Mouse (Mus musculus) liver, embryonic 13.5 days (tissue): ENCODE results near the gene Tldc1. TPM values are rescaled to one million over a fixed set of nuclear protein-coding genes. Genes with fewer than 3 reads are reported as not detected.
A peak's percentile ranks its signal among the peaks of the same experiment; 100 is the strongest.

Experiments used
- ATAC-seq: fragments of 200-750 bp; cut with Nextera tagmentation; 2 replicates; pipeline ENCODE4 v1.8.0; 2017; ENCODE audit warnings: low read depth, mild to moderate bottlenecking, moderate number of reproducible peaks, moderate library complexity
- DNase-seq: peaks from one replicate; pipeline ENCODE4 v3.0.0; 2022
- H3K27ac ChIP-seq: fragments of 300-500 bp; sonication (generic); 2 replicates; pipeline ENCODE4 v1.5.1; 2015; ENCODE audit warnings: moderate library complexity, mild to moderate bottlenecking, inconsistent platforms
- H3K27me3 ChIP-seq: fragments of 300-500 bp; sonication (generic); 2 replicates; pipeline ENCODE4 v1.6.1; 2015; ENCODE audit warnings: mild to moderate bottlenecking, inconsistent platforms
- H3K36me3 ChIP-seq: fragments of 300-500 bp; sonication (generic); 2 replicates; pipeline ENCODE4 v1.6.1; 2015; ENCODE audit warnings: mild to moderate bottlenecking, inconsistent platforms
- H3K4me1 ChIP-seq: fragments of 300-500 bp; sonication (generic); replicated peaks from 2 replicates; pipeline ENCODE4 v1.6.1; 2015; ENCODE audit warnings: inconsistent platforms
- H3K4me2 ChIP-seq: fragments of 300-500 bp; sonication (generic); 2 replicates; pipeline ENCODE4 v1.6.1; 2015; ENCODE audit warnings: inconsistent platforms, mild to moderate bottlenecking, moderate library complexity
- H3K4me3 ChIP-seq: fragments of 300-500 bp; sonication (generic); replicated peaks from 2 replicates; pipeline ENCODE4 v1.5.1; 2015; ENCODE audit warnings: mild to moderate bottlenecking, inconsistent platforms
- H3K9ac ChIP-seq: fragments of 300-500 bp; sonication (generic); 2 replicates; pipeline ENCODE4 v1.6.1; 2015; ENCODE audit warnings: mild to moderate bottlenecking, inconsistent platforms
- H3K9me3 ChIP-seq: fragments of 300-500 bp; sonication (generic); replicated peaks from 2 replicates; pipeline ENCODE4 v1.6.1; 2016; ENCODE audit warnings: inconsistent platforms
- WGBS: fragments of 180-500 bp; shearing (Covaris S2); methylation state at CpG from one replicate; pipeline ENCODE4 v1.1.7; 2015; ENCODE audit not compliant: insufficient replicate concordance; 5-methylcytosine and 5-hydroxymethylcytosine counted together
- polyA plus RNA-seq: library from polyadenylated mRNA; unstranded; fragments of >200 nt; fragmentation: Nextera tagmentation; extraction: Ambion mirVana; gene quantifications from 2 replicates; pipeline ENCODE4 v1.2.1, GENCODE M21; 2015

Gene Tldc1
- polyA plus RNA-seq, 1 experiment from 2014 or later = 4.3 TPM

GRCm38 (mm10) chr8:119737093-119737900, 40.9 kb downstream of the Tldc1 start:
- Histone ChIP-seq H3K9ac (no peak overlapping the region), H3K4me3 (no peak overlapping the region), H3K27ac (0 out of 2 replicates have a peak overlapping the region, but pooled peaks have one; percentile 14), H3K36me3 (no peaks in the 10 kb centered on the region), H3K4me1 (peaks cover 17% of the 10 kb centered on the region), H3K27me3 (no peaks in the 10 kb centered on the region), H3K4me2 (no peak overlapping the region), H3K9me3 (no peaks in the 10 kb centered on the region)
- DNase-seq (no peak), ATAC-seq (peak; percentile 19; the same call in 1 of the 2 replicates)
- WGBS = 45% methylated on average over 11 of the region's 11 CpGs

GRCm38 (mm10) chr8:119736348-119736917, 41.8 kb downstream of the Tldc1 start:
- Histone ChIP-seq H3K9me3 (no peaks in the 10 kb centered on the region), H3K4me1 (peaks cover 17% of the 10 kb centered on the region), H3K36me3 (no peaks in the 10 kb centered on the region), H3K9ac (no peak overlapping the region), H3K27me3 (no peaks in the 10 kb centered on the region), H3K4me3 (no peak overlapping the region), H3K4me2 (no peak overlapping the region), H3K27ac (no peak overlapping the region)
- DNase-seq = no peak
- 67% methylated on average over 10 of the region's 10 CpGs for WGBS
- ATAC-seq = no peak

- no peaks in the 10 kb centered on the region for H3K9me3 ChIP-seq
- H3K4me3 ChIP-seq = no peak overlapping the region
- ATAC-seq (no peak), DNase-seq (no peak)
- H3K9ac ChIP-seq = no peak overlapping the region
- H3K27me3 ChIP-seq = 0 out of 2 replicates have a peak, but pooled peaks cover 3% of the 10 kb centered on the region
- H3K4me1 ChIP-seq = peaks cover 9% of the 10 kb centered on the region
- no peak overlapping the region for H3K27ac ChIP-seq
- 69% methylated on average over 13 of the region's 13 CpGs for WGBS
- H3K36me3 ChIP-seq = no peaks in the 10 kb centered on the region
- H3K4me2 ChIP-seq = no peak overlapping the region
These were observed 46.1 kb downstream of the Tldc1 start for GRCm38 (mm10) chr8:119732072-119732471.

GRCm38 (mm10) chr8:119728351-119728895, 49.8 kb downstream of the Tldc1 start:
- H3K4me1 ChIP-seq = peaks cover 18% of the 10 kb centered on the region
- peaks cover 3% of the 10 kb centered on the region; the same call in 1 of the 2 replicates for H3K27me3 ChIP-seq
- no peak overlapping the region for H3K4me3 ChIP-seq
- no peaks in the 10 kb centered on the region for H3K9me3 ChIP-seq
- H3K9ac ChIP-seq = no peak overlapping the region
- ATAC-seq (no peak), DNase-seq (no peak)
- WGBS = 66% methylated on average over 8 of the region's 8 CpGs
- H3K4me2 ChIP-seq = no peak overlapping the region
- H3K36me3 ChIP-seq = no peaks in the 10 kb centered on the region
- H3K27ac ChIP-seq = no peak overlapping the region

- peak; percentile 78 for ATAC-seq
- 31% methylated on average over 8 of the region's 8 CpGs for whole genome bisulfite sequencing
These were observed 51.1 kb downstream of the Tldc1 start for GRCm38 (mm10) chr8:119727093-119727492.

GRCm38 (mm10) chr8:119724596-119724995, 53.6 kb downstream of the Tldc1 start:
- Histone ChIP-seq H3K4me1 (peaks cover 18% of the 10 kb centered on the region), H3K27me3 (peaks cover 4% of the 10 kb centered on the region), H3K9me3 (no peaks in the 10 kb centered on the region), H3K27ac (no peak overlapping the region), H3K36me3 (no peaks in the 10 kb centered on the region), H3K4me2 (no peak overlapping the region), H3K4me3 (no peak overlapping the region), H3K9ac (no peak overlapping the region)
- 66% methylated on average over 6 of the region's 6 CpGs for WGBS
- DNase-seq (no peak), ATAC-seq (no peak)

More at GRCm38 (mm10) chr8:119727093-119727492, 51.1 kb downstream of the Tldc1 start:
- no peak overlapping the region for H3K27ac ChIP-seq
- H3K4me1 ChIP-seq = peaks cover 18% of the 10 kb centered on the region
- no peak overlapping the region for H3K4me2 ChIP-seq
- H3K9ac ChIP-seq = no peak overlapping the region
- peak; percentile 20 for DNase-seq
- no peak overlapping the region for H3K4me3 ChIP-seq
- H3K27me3 ChIP-seq = peaks cover 6% of the 10 kb centered on the region
- no peaks in the 10 kb centered on the region for H3K36me3 ChIP-seq
- no peaks in the 10 kb centered on the region for H3K9me3 ChIP-seq

GRCm38 (mm10) chr8:119723676-119724075, 54.5 kb downstream of the Tldc1 start:
- WGBS = 49% methylated on average over 4 of the region's 4 CpGs
- H3K27me3 ChIP-seq = peaks cover 4% of the 10 kb centered on the region
- H3K4me1 ChIP-seq = peaks cover 18% of the 10 kb centered on the region
- no peak overlapping the region for H3K27ac ChIP-seq
- ATAC-seq (no peak), DNase-seq (no peak)
- H3K4me3 ChIP-seq = no peak overlapping the region
- no peaks in the 10 kb centered on the region for H3K9me3 ChIP-seq
- H3K4me2 ChIP-seq = no peak overlapping the region
- H3K36me3 ChIP-seq = no peaks in the 10 kb centered on the region
- no peak overlapping the region for H3K9ac ChIP-seq

GRCm38 (mm10) chr8:119722348-119722747, 55.9 kb downstream of the Tldc1 start:
- Histone ChIP-seq H3K9ac (no peak overlapping the region), H3K4me2 (no peak overlapping the region), H3K9me3 (no peaks in the 10 kb centered on the region), H3K4me1 (peaks cover 15% of the 10 kb centered on the region), H3K27ac (no peak overlapping the region), H3K36me3 (no peaks in the 10 kb centered on the region), H3K27me3 (peaks cover 4% of the 10 kb centered on the region), H3K4me3 (no peak overlapping the region)
- WGBS = 33% methylated on average over 6 of the region's 6 CpGs
- DNase-seq (no peak), ATAC-seq (no peak)

- no peaks in the 10 kb centered on the region for H3K36me3 ChIP-seq
- DNase-seq (no peak), ATAC-seq (no peak)
- peaks cover 18% of the 10 kb centered on the region for H3K27me3 ChIP-seq
- no peak overlapping the region for H3K4me3 ChIP-seq
- H3K27ac ChIP-seq = no peak overlapping the region
- H3K4me2 ChIP-seq = no peak overlapping the region
- WGBS = 60% methylated on average over 12 of the region's 12 CpGs
- peaks cover 15% of the 10 kb centered on the region for H3K4me1 ChIP-seq
- H3K9me3 ChIP-seq = no peaks in the 10 kb centered on the region
- no peak overlapping the region for H3K9ac ChIP-seq
These were observed 59.2 kb downstream of the Tldc1 start for GRCm38 (mm10) chr8:119719011-119719501.

- Histone ChIP-seq H3K27me3 (peaks cover 24% of the 10 kb centered on the region; the same call in 1 of the 2 replicates), H3K9me3 (no peaks in the 10 kb centered on the region), H3K36me3 (no peaks in the 10 kb centered on the region), H3K9ac (no peak overlapping the region), H3K4me3 (no peak overlapping the region), H3K4me1 (peaks cover 15% of the 10 kb centered on the region), H3K4me2 (no peak overlapping the region), H3K27ac (no peak overlapping the region)
- DNase-seq (no peak), ATAC-seq (no peak)
- WGBS = 42% methylated on average over 9 of the region's 9 CpGs
These were observed 60.5 kb downstream of the Tldc1 start for GRCm38 (mm10) chr8:119717765-119718164.

- Histone ChIP-seq H3K9ac (no peak overlapping the region), H3K36me3 (no peaks in the 10 kb centered on the region), H3K4me2 (no peak overlapping the region), H3K27ac (no peak overlapping the region), H3K4me3 (no peak overlapping the region), H3K4me1 (peaks cover 15% of the 10 kb centered on the region), H3K27me3 (peaks cover 22% of the 10 kb centered on the region; the same call in 1 of the 2 replicates), H3K9me3 (no peaks in the 10 kb centered on the region)
- DNase-seq (no peak), ATAC-seq (no peak)
These were observed 61.4 kb downstream of the Tldc1 start for GRCm38 (mm10) chr8:119716730-119717299.
